Mouse (Mus musculus) T-cell, adult 2 months (primary cell): ENCODE measurements at regions not wholly inside any gene's neighbourhood (a gene's known extent, or its start where the extent isn't known, plus 50 kb on each side); places are given as distances from the start of the nearest gene placed in this dataset.
A peak's percentile ranks its signal among the peaks of the same experiment; 100 is the strongest.

Experiments
- DNase-seq: peaks from one replicate; pipeline ENCODE4 v3.0.0; 2022; ENCODE audit warnings: low spot score

DNA sequence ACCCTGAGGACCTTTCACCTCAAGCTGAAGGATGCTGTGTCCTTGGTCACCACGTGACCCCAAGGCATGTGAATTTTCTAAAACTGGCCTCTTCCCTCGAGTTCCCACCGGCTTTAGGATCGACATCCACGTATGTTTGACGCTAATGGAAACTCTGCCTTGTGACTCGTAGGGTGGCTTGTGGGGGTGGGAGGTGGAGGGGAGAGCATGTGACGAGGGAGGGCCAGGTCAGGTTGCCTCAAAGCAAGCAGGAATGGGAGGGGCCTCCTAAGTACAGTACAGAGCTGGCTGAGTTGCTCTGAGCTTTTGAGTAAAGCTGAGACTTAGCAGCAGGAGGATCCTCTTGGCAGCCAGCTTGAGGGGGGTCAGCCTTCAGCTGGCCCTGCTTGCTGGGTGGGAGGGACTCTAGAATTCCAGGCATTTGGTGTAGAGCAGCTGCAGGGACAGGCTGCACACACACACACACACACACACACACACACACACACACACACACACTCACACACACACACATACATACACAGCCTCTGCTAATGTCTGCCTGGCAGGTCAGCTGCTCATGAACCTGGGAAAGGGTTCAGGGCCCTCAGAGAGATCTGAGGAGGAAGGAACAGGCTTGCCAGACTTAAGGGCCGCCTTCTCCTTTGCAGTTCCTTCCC lies 78.5 kb downstream of the Sik1 start:
- DNase-seq: no peak

DNA sequence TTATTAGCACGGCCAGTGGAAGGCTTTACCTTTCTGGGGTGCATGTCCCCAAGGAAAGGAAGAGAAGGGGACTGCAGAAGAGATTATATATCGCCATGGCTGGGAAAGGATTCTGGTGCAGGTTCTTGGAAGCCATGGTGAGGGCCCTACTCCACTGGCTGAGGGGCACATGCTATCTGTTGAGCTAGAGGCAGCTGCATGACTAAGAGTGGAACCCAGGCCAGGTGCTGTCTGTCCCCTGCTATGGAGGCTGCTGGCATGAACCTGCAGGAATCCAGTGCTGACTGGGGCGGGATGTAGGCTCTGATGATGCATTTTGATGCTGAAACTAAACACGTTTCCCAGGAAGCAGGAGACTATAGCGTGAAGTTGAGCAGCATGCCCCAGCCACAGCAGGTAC lies 77.9 kb downstream of the Sik1 start:
- DNase-seq: no peak

DNA sequence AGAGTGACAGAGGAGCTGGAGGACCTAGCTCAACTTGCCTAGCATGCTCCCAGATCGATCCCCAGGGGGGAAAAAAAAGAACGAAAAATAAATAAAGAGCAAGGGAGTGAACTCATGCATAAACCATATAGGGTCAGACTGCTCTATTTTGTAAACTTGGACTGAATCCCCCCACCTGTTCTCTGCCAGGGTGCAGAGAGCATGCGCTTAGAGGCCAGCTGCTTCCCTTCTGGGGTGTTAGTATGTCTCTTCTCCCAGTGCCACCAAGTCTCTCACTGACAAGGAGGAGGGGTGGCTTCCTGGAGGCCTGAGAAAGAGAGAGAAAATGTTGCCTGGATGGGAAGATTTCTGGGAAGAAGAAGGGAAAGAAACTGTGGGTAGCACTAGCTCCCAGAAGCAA lies 76.1 kb downstream of the Sik1 start:
- no peak for DNase-seq

GRCm38 (mm10) chr17:31782251-31782650 lies 73.4 kb downstream of the Sik1 start:
- no peak for DNase-seq

- no peak for DNase-seq
Observed at GRCm38 (mm10) chr17:31783071-31783470, 72.5 kb downstream of the Sik1 start.

DNA sequence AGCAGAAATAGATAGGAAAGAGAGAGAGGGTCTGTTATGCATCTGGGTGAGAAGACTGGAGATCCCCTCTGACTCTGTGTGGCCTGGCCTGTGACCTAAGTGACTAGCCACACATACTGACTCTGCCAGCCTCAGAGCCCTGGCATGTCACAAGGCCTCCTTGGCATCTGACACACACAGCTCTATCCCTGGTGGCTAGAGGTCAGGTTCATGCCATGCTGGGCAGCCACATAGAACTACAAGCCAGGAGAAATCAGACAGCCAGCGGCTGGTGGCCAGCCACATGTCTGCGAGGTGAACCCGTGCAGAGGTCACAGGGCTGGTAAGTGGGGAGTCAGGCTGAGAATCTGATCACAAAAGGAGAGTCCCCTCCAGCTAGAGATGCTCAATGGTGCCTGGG lies 67.3 kb downstream of the Sik1 start:
- DNase-seq: no peak

DNA sequence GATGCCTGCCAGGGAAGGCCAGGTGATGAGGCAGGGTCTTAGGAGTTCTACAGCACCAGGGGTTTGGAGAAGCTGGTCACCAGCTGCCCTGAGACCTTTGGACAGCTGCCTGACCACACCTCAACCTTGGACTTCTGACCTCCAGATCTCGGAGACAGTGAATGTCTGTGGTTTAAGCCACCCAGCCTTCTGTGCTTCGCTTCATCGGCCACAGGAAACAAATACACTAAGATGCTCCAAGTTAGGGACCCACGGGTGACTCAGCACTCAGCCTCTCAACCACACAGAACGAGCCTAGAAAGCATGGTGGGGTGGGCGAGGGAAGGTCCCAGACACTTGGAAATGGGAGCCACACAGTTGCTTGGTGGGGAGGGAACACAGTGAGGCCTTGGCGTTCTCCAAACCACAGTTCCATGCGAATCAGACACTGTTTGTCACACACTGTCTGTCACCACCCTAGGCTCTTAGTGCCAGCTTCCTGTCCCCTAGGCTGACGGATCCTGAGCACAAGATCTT lies 66.5 kb downstream of the Sik1 start:
- DNase-seq: peak; percentile 40

DNA sequence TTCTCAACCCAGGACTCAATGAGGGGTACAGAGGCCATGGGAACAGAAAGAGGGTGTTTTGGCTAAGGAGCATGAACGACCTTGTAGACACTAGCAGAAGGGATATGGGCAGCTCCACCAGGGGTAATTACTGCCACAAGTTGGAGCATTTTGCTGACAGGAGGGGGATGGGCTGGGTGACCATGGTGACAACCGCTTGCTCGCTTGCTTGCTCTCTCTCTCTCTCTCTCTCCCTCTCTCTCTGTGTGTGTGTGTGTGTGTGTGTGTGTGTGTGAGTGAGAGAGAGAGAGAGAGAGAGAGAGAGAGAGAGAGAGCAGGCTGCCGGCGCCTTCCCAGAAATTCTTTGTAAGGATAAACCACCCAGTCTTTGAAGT lies 65.7 kb downstream of the Sik1 start:
- peak; percentile 23 for DNase-seq

- peak; percentile 74 for DNase-seq
Observed at GRCm38 (mm10) chr17:31790280-31791063, 65.1 kb downstream of the Sik1 start.

DNA sequence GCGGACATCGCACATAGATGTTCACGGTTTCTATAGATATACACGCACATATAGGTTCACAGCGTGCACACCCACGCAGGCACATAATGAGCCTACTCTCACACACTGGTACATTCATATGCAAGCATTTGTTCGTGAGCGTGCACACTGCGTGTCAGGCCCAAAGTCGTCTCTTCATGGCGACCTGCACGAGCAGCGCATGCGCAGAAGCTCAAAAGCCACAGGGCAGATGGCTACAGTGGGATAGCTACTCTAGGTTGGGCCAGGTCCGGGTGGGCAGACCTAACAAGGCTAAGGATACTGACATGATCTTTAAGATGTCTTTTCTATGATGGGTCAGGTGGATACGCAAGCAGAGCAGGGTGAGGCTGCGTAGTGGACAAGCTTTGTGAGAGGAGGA lies 63.9 kb downstream of the Sik1 start:
- DNase-seq: no peak

DNA sequence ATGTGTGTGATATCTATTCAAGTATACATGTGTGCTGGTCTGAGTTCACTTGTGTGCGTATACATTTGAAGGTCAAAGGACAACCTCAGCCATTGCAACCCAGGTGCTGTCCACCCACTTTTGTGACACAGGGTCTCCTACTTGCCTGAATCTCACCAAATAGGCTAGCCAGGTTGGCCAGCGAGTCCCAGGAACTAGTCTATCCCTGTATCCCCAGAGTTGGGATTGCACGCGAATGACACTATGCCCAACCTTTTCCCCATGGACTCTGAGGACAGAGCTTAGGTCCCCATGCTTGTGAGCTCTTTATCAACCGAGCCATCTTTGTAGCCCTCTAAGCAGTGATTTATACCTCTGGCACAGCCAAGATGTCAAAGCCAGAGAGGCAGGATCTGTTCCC lies 62.6 kb downstream of the Sik1 start:
- DNase-seq: no peak

DNA sequence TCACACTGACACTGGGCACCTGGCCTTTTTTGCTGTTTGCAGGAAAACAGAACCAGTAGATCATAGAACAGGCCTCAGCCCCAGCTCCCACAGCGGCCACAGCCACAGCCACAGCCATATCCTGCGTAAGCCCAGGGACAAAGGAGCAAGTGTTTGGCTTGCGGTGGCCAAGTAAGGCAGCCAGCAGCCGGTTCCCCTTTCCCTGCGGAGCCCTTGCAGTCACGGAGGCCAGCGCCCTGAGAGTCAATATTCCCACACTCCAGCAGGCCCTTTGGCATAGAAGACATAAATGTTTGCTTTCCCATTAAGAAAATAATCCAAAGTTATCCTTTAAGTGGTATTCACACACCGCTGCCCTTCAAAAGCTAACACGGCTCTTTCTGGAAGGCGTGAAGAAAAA lies 62.1 kb downstream of the Sik1 start:
- no peak for DNase-seq

DNA sequence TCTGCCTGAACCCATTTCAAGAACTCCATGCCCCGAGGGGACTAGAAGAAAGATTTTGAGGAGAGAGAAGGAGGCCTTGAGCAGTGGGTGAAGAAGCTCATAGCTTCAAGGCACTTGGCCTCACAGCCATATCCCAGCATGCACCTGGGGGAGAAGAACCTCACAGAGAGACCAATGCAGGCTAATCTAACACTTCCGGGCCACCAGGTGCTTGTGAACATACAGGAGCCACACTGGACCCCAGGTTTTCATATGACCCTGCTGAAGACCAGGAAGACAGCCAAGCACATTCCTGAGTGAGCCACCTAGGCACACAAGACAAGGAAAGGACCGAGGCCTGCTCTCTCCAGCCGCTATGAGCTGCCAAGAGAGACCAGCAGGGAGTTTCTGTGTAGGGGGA lies 61.6 kb downstream of the Sik1 start:
- DNase-seq: no peak
